Mouse (Mus musculus) neural tube, embryonic 11.5 days (tissue): Measurements from ENCODE around the gene Erbb2. TPM values are rescaled to one million over a fixed set of nuclear protein-coding genes. Genes with fewer than 3 reads are reported as not detected.

ENCODE experiments used
- ATAC-seq: fragments of 200-750 bp; cut with Nextera tagmentation; 2 replicates; pipeline ENCODE4 v1.8.0; 2017; ENCODE audit warnings: moderate number of reproducible peaks, mild to moderate bottlenecking, moderate TSS enrichment, moderate library complexity; ENCODE audit not compliant: insufficient read depth, low FRiP score, low TSS enrichment
- DNase-seq: peaks from one replicate; pipeline ENCODE4 v3.0.0-alpha.2; 2015; ENCODE audit warnings: low spot score
- H3K27ac ChIP-seq: fragments of 300-500 bp; sonication (generic); 2 replicates; pipeline ENCODE4 v1.5.1; 2014; ENCODE audit warnings: low read depth, mild to moderate bottlenecking, low read length
- H3K27me3 ChIP-seq: fragments of 300-500 bp; sonication (generic); 2 replicates; pipeline ENCODE4 v1.6.1; 2014; ENCODE audit warnings: mild to moderate bottlenecking, low read length, mixed read lengths; ENCODE audit not compliant: control insufficient read depth, insufficient read depth
- H3K36me3 ChIP-seq: fragments of 300-500 bp; sonication (generic); 2 replicates; pipeline ENCODE4 v1.6.1; 2014; ENCODE audit warnings: mild to moderate bottlenecking, low read length, moderate library complexity, mixed read lengths; ENCODE audit not compliant: control insufficient read depth, insufficient read depth
- H3K4me1 ChIP-seq: fragments of 300-500 bp; sonication (generic); 2 replicates; pipeline ENCODE4 v1.6.1; 2014; ENCODE audit warnings: low read length, mixed read lengths; ENCODE audit not compliant: control insufficient read depth, insufficient read depth
- H3K4me2 ChIP-seq: fragments of 300-500 bp; sonication (generic); 2 replicates; pipeline ENCODE4 v1.6.1; 2014; ENCODE audit warnings: low read depth, mild to moderate bottlenecking, moderate library complexity
- H3K4me3 ChIP-seq: fragments of 300-500 bp; sonication (generic); 2 replicates; pipeline ENCODE4 v1.5.1; 2014; ENCODE audit warnings: low read depth, low read length
- H3K9ac ChIP-seq: fragments of 300-500 bp; sonication (generic); 2 replicates; pipeline ENCODE4 v1.6.1; 2014; ENCODE audit warnings: mild to moderate bottlenecking, low read length
- H3K9me3 ChIP-seq: fragments of 300-500 bp; sonication (generic); 2 replicates; pipeline ENCODE4 v1.6.1; 2016; ENCODE audit warnings: low read length; ENCODE audit not compliant: control insufficient read depth
- WGBS: fragments of 180-500 bp; shearing (Covaris S2); extraction: QIAGEN DNeasy Blood & Tissue Kit; methylation state at CpG from one replicate; pipeline ENCODE4 v1.1.7; 2014; 5-methylcytosine and 5-hydroxymethylcytosine counted together
- polyA plus RNA-seq: library from polyadenylated mRNA; unstranded; fragments of >200 nt; fragmentation: Nextera tagmentation; extraction: Ambion mirVana; gene quantifications from 2 replicates; pipeline ENCODE4 v1.2.1, GENCODE M21; 2014

Erbb2 gene
- polyA plus RNA-seq: 22.3 and 24.5 TPM in 2 replicates

GRCm38 (mm10) chr11:98412273-98412796 is at the start of gene Erbb2:
TSS of gene Erbb2 (plus strand) at chr11:98412470.
- WGBS: under 1% methylated on average over 49 of the region's 49 CpGs
- H3K9me3 ChIP-seq: no peaks in the 10 kb centered on the region

GRCm38 (mm10) chr11:98363817-98364216 is 48.5 kb upstream of the Erbb2 start:
- Histone ChIP-seq H3K27me3 (no peaks in the 10 kb centered on the region), H3K27ac (no peak overlapping the region), H3K4me2 (no peak overlapping the region), H3K4me1 (peaks cover 25% of the 10 kb centered on the region), H3K4me3 (no peak overlapping the region), H3K9ac (no peak overlapping the region), H3K36me3 (no peaks in the 10 kb centered on the region), H3K9me3 (no peaks in the 10 kb centered on the region)
- no peak for DNase-seq
- WGBS: 85% methylated on average over 5 of the region's 5 CpGs
- no peak for ATAC-seq

More at GRCm38 (mm10) chr11:98412273-98412796, at the start of gene Erbb2:
- ATAC-seq (peak; percentile 69), DNase-seq (peak; percentile 83)
- Histone ChIP-seq H3K4me1 (peaks cover 16% of the 10 kb centered on the region), H3K27ac (peak within 1 kb of the TSS; percentile 70), H3K27me3 (peaks cover 6% of the 10 kb centered on the region; the same call in 1 of the 2 replicates), H3K4me2 (peak within 1 kb of the TSS; percentile 93), H3K9ac (peak within 1 kb of the TSS; percentile 83), H3K4me3 (peak within 1 kb of the TSS; percentile 82), H3K36me3 (no peaks in the 10 kb centered on the region)

- ATAC-seq (no peak), DNase-seq (no peak)
- Histone ChIP-seq H3K27ac (no peak overlapping the region), H3K4me2 (no peak overlapping the region), H3K9me3 (no peaks in the 10 kb centered on the region), H3K4me1 (peaks cover 19% of the 10 kb centered on the region), H3K4me3 (no peak overlapping the region), H3K27me3 (no peaks in the 10 kb centered on the region), H3K36me3 (no peaks in the 10 kb centered on the region), H3K9ac (no peak overlapping the region)
- 89% methylated on average over 5 of the region's 5 CpGs for WGBS
Observed at GRCm38 (mm10) chr11:98364410-98364809, 47.9 kb upstream of the Erbb2 start.

GRCm38 (mm10) chr11:98366290-98366689 is 46.0 kb upstream of the Erbb2 start:
- Histone ChIP-seq H3K4me1 (peaks cover 9% of the 10 kb centered on the region), H3K9ac (no peak overlapping the region), H3K9me3 (no peaks in the 10 kb centered on the region), H3K27me3 (no peaks in the 10 kb centered on the region), H3K36me3 (no peaks in the 10 kb centered on the region), H3K4me3 (no peak overlapping the region), H3K27ac (no peak overlapping the region), H3K4me2 (no peak overlapping the region)
- 78% methylated on average over 10 of the region's 10 CpGs for WGBS
- DNase-seq (no peak), ATAC-seq (no peak)

- Histone ChIP-seq H3K9me3 (no peaks in the 10 kb centered on the region), H3K4me1 (peaks cover 14% of the 10 kb centered on the region), H3K4me3 (no peak overlapping the region), H3K9ac (no peak overlapping the region), H3K27me3 (no peaks in the 10 kb centered on the region), H3K4me2 (no peak overlapping the region), H3K36me3 (no peaks in the 10 kb centered on the region), H3K27ac (no peak overlapping the region)
- ATAC-seq (no peak), DNase-seq (no peak)
- WGBS: 83% methylated on average over 10 of the region's 10 CpGs
Observed at GRCm38 (mm10) chr11:98367171-98367862, 45.0 kb upstream of the Erbb2 start.

- Histone ChIP-seq H3K36me3 (no peaks in the 10 kb centered on the region), H3K4me2 (no peak overlapping the region), H3K9ac (no peak overlapping the region), H3K27me3 (no peaks in the 10 kb centered on the region), H3K4me3 (no peak overlapping the region), H3K27ac (no peak overlapping the region), H3K9me3 (no peaks in the 10 kb centered on the region), H3K4me1 (peaks cover 14% of the 10 kb centered on the region)
- DNase-seq (no peak), ATAC-seq (no peak)
- WGBS: 83% methylated on average over 7 of the region's 7 CpGs
Observed at GRCm38 (mm10) chr11:98367863-98368186, 44.4 kb upstream of the Erbb2 start.

GRCm38 (mm10) chr11:98369337-98369736 is 42.9 kb upstream of the Erbb2 start:
- H3K4me2 ChIP-seq: no peak overlapping the region
- DNase-seq (no peak), ATAC-seq (no peak)
- 88% methylated on average over 6 of the region's 6 CpGs for WGBS
- no peaks in the 10 kb centered on the region for H3K27me3 ChIP-seq
- no peak overlapping the region for H3K9ac ChIP-seq
- 0 out of 2 replicates have a peak, but pooled peaks cover 3% of the 10 kb centered on the region for H3K36me3 ChIP-seq
- no peaks in the 10 kb centered on the region for H3K9me3 ChIP-seq
- no peak overlapping the region for H3K27ac ChIP-seq
- H3K4me1 ChIP-seq: peaks cover 14% of the 10 kb centered on the region
- H3K4me3 ChIP-seq: no peak overlapping the region

- no peak for ATAC-seq
Observed at GRCm38 (mm10) chr11:98370588-98370987, 41.7 kb upstream of the Erbb2 start.

More at GRCm38 (mm10) chr11:98370588-98370987, 41.7 kb upstream of the Erbb2 start:
- no peak overlapping the region for H3K4me3 ChIP-seq
- WGBS: 82% methylated on average over 2 of the region's 2 CpGs
- H3K4me1 ChIP-seq: peaks cover 14% of the 10 kb centered on the region
- no peak overlapping the region for H3K9ac ChIP-seq
- H3K36me3 ChIP-seq: 0 out of 2 replicates have a peak, but pooled peaks cover 5% of the 10 kb centered on the region
- no peak overlapping the region for H3K27ac ChIP-seq
- H3K4me2 ChIP-seq: no peak overlapping the region
- H3K9me3 ChIP-seq: no peaks in the 10 kb centered on the region
- no peak for DNase-seq
- no peaks in the 10 kb centered on the region for H3K27me3 ChIP-seq
